Mouse (Mus musculus) bone marrow macrophage, adult 2 months (primary cell): ENCODE results near the gene Zfp385a.

Source experiments
- CTCF ChIP-seq: IDR thresholded peaks from 2 replicates; pipeline ENCODE4 v1.5.1; 2012; ENCODE audit warnings: low read depth, mild to moderate bottlenecking, low read length, moderate library complexity
- POLR2A ChIP-seq: IDR thresholded peaks from 2 replicates; pipeline ENCODE4 v1.6.1; 2012; ENCODE audit warnings: mild to moderate bottlenecking, low read depth, low read length, borderline replicate concordance

GRCm38 (mm10) chr15:103353511-103354256 is 13.8 kb upstream of the Zfp385a start:
- TF ChIP-seq CTCF, result no peak
- TF ChIP-seq POLR2A, result no peak
